Mouse (Mus musculus) liver, postnatal 0 days (tissue): ENCODE measurements around the gene St3gal5.

Experiments used
- CTCF ChIP-seq: sonication (generic); IDR thresholded peaks from 2 replicates; pipeline ENCODE4 v1.5.1; 2016; ENCODE audit warnings: antibody characterized with exemption, low read depth
- EP300 ChIP-seq: IDR thresholded peaks from 2 replicates; pipeline ENCODE4 v1.6.1; 2016; ENCODE audit warnings: antibody characterized with exemption, low read depth, mild to moderate bottlenecking

DNA sequence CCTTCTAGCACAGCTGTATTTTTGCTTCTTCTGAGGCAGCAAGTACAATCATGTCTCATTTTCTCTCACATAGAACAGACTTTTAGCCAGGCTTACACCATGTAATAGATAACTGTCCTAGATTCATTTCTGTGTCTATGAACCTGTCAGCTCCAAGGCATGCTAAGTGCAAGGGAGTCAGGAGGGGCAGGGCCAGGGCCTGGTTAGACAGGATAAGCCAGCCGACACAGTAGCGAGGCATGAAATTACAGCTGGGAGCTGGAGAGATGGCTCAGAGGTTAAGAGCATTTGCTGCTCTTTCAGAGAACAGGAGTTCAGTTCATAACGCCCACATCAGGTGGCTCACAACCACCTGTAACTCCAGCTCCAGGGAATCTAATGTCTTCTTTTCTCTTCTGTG lies 99.3 kb downstream of the St3gal5 start:
- TF ChIP-seq CTCF (no peak), EP300 (no peak)
